Mouse (Mus musculus) frontal cortex, adult 2 months (tissue): Measurements from ENCODE around the gene Farp1. TPM values are rescaled to one million over a fixed set of nuclear protein-coding genes. Genes with fewer than 3 reads are reported as not detected.
A peak's percentile ranks its signal among the peaks of the same experiment; 100 is the strongest.
"Not testable (repeated sequence)": the region's sequence is repeated elsewhere in the genome, so short reads cannot be mapped to it uniquely, and the experiment has no call there.

ENCODE experiments used
- DNase-seq, 2 experiments: peaks; one replicate each; pipeline ENCODE4 v3.0.0; 2022; ENCODE audit warnings: low spot score in 1 of 2; ENCODE audit errors: extremely low spot score in 1 of 2
- polyA plus RNA-seq: library from polyadenylated mRNA; depleted of rRNA; stranded (reverse); fragments of >200 nt; gene quantifications from 2 replicates; pipeline ENCODE4 v1.2.3, GENCODE M21; 2012; rRNA removed

Gene Farp1
- 66.5 and 69.9 TPM in 2 replicates for polyA plus RNA-seq

GRCm38 (mm10) chr14:121034973-121035662 lies at the start of gene Farp1:
Farp1 (plus strand) TSS chr14:121035200.
- peak in 1 of 2 experiments; percentile 74 for DNase-seq

- peak; percentile 67 to 68 for DNase-seq
Measured at GRCm38 (mm10) chr14:120989126-120989525, 45.9 kb upstream of the Farp1 start.

GRCm38 (mm10) chr14:120997686-120998085 lies 37.3 kb upstream of the Farp1 start:
- DNase-seq = peak in 1 of 2 experiments; percentile 60

GRCm38 (mm10) chr14:121000561-121001340 lies 34.2 kb upstream of the Farp1 start:
- no peak for DNase-seq

GRCm38 (mm10) chr14:121005621-121006020 lies 29.4 kb upstream of the Farp1 start:
- DNase-seq = no peak

GRCm38 (mm10) chr14:121006021-121006420 lies 29.0 kb upstream of the Farp1 start:
- DNase-seq = no peak

- no peak for DNase-seq
Measured at GRCm38 (mm10) chr14:121015114-121015690, 19.8 kb upstream of the Farp1 start.

- no peak for DNase-seq
Measured at GRCm38 (mm10) chr14:121022403-121022802, 12.6 kb upstream of the Farp1 start.

- no peak for DNase-seq
Measured at GRCm38 (mm10) chr14:121025381-121025780, 9.6 kb upstream of the Farp1 start.

- DNase-seq = no peak
Measured at GRCm38 (mm10) chr14:121031396-121031795, 3.6 kb upstream of the Farp1 start.

GRCm38 (mm10) chr14:121034525-121034924 lies 475 bp upstream of the Farp1 start:
- no peak for DNase-seq

- DNase-seq = peak in 1 of 2 experiments; percentile 56
Measured at GRCm38 (mm10) chr14:121035663-121036473, 868 bp downstream of the Farp1 start.

- no peak for DNase-seq
Measured at GRCm38 (mm10) chr14:121036612-121037221, 1.7 kb downstream of the Farp1 start.

- DNase-seq = peak in 1 of 2 experiments; percentile 32
Measured at GRCm38 (mm10) chr14:121037276-121037675, 2.3 kb downstream of the Farp1 start.

- DNase-seq = no peak
Measured at GRCm38 (mm10) chr14:121038676-121039075, 3.7 kb downstream of the Farp1 start.

GRCm38 (mm10) chr14:121044145-121044544 lies 9.1 kb downstream of the Farp1 start:
- DNase-seq = no peak

- peak in 1 of 2 experiments; percentile 51 for DNase-seq
Measured at GRCm38 (mm10) chr14:121046313-121046961, 11.4 kb downstream of the Farp1 start.

- no peak for DNase-seq
Measured at GRCm38 (mm10) chr14:121047780-121048179, 12.8 kb downstream of the Farp1 start.

GRCm38 (mm10) chr14:121051002-121051401 lies 16.0 kb downstream of the Farp1 start:
- DNase-seq = not testable (repeated sequence)
